Mouse (Mus musculus): ENCODE measurements around the gene Acot12. TPM values are rescaled to one million over a fixed set of nuclear protein-coding genes. Genes with fewer than 3 reads are reported as not detected.
A peak's percentile ranks its signal among the peaks of the same experiment; 100 is the strongest.

Acot12 gene
- total and polyA plus RNA-seq, 3 experiments, result 0.06 TPM; not detected in 2

DNA sequence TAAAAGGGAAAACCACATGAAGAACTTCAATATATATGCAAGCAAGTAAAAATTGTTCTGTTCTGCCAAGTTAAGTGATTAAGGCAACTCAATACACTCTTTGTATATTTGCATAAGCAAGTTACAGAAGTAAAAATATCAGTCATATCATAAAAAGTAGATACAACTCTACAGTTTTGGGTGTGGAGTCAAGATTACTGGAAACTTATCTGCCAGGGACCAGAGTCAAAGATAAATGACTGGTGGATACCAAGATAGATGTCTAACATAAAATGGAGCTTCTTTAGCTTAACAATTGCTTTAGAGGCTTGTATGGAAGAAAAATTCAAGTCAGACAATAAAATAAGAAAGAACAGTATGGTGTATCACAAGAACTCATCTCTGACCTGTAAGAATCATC lies 13.4 kb downstream of the Acot12 start:
- DNase-seq (ENCODE audit: low read depth, low spot score), result no peak
- H3K79me2 ChIP-seq (ENCODE audit: control insufficient read depth, insufficient read depth, low read length, poor library complexity), result no peaks in the 10 kb centered on the region
- H3K27me3 ChIP-seq (ENCODE audit: control insufficient read depth in 1 of 2, insufficient read depth in 2 of 2, low read length in 2 of 2), result no peaks in the 10 kb centered on the region

DNA sequence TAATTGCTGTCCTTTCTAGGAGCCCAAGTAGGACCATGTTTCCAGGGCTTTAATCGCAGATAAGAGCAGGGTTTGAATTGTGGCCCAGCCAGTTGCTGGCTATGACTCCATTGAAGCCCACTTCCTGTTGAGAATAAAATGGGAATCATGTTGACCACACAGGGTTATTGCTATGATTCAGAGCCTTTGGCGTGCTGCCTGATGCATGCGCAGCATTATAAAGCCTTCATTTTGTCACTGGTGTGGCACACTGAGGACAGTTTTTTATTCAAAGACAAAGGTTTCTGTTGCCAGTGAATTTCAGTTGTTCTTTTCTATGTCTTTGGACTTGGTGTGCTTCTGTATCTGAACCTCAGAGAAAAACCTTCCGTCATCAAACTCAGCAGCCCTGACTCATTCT lies 14.9 kb downstream of the Acot12 start:
- TF ChIP-seq CTCF (IDR thresholded peaks at IDR 0.05 in 2 of 3, conservative IDR thresholded peaks at IDR 0.05 in 1 of 3; ENCODE audit: control insufficient read depth in 1 of 3, insufficient read depth in 1 of 3, low read depth in 2 of 3, low read length in 3 of 3, poor library complexity in 1 of 3, severe bottlenecking in 1 of 3) (no peak), MYB (IDR thresholded peaks at IDR 0.05; ENCODE audit: low read depth, low read length) (no peak), CHD2 (IDR thresholded peaks at IDR 0.05; ENCODE audit: low read length) (no peak), ZKSCAN1 (IDR thresholded peaks at IDR 0.05; ENCODE audit: low read depth, low read length) (no peak), ETS1 (IDR thresholded peaks at IDR 0.05; ENCODE audit: low read depth, low read length) (no peak), MAFK (IDR thresholded peaks at IDR 0.05; ENCODE audit: borderline replicate concordance, low read depth, low read length) (no peak), BHLHE40 (IDR thresholded peaks at IDR 0.05; ENCODE audit: borderline replicate concordance, low read depth, low read length) (no peak)
- Histone ChIP-seq H3K27ac (ENCODE audit: control insufficient read depth, low read depth, low read length) (no peak overlapping the region), H3K9me3 (replicated peaks; ENCODE audit: insufficient read depth, low read length) (no peaks in the 10 kb centered on the region), H3K79me2 (ENCODE audit: control insufficient read depth, insufficient read depth, low read length, poor library complexity) (no peaks in the 10 kb centered on the region), H3K4me3 (ENCODE audit: control insufficient read depth in 1 of 2, insufficient read depth in 1 of 2, low read depth in 2 of 2, low read length in 2 of 2) (no peak overlapping the region), H3K27me3 (ENCODE audit: control insufficient read depth in 1 of 2, insufficient read depth in 2 of 2, low read length in 2 of 2) (no peaks in the 10 kb centered on the region), H3K9ac (ENCODE audit: control insufficient read depth, low read depth, low read length, poor library complexity, severe bottlenecking) (no peak overlapping the region), H3K4me1 (ENCODE audit: control insufficient read depth in 1 of 2, insufficient read depth in 2 of 2, low read length in 2 of 2) (peaks cover 4 to 16% of the 10 kb centered on the region in 2 experiments; a peak in 3 of 4 replicates), H3K36me3 (ENCODE audit: control insufficient read depth in 1 of 2, insufficient read depth in 2 of 2, low read length in 2 of 2) (peaks cover 0 to 14% of the 10 kb centered on the region in 2 experiments; a peak in 2 of 4 replicates)
- no peak for DNase-seq (ENCODE audit: low read depth, low spot score)

More for the DNA sequence above, 13.4 kb downstream of the Acot12 start:
- TF ChIP-seq ETS1 (IDR thresholded peaks at IDR 0.05; ENCODE audit: low read depth, low read length), result peak; percentile 60
- TF ChIP-seq TCF12 (IDR thresholded peaks at IDR 0.05; ENCODE audit: low read depth, low read length), result peak; percentile 82
- no peak for TF ChIP-seq TAL1 (IDR thresholded peaks at IDR 0.05; ENCODE audit: low read length)
- no peak for TF ChIP-seq CHD1 (IDR thresholded peaks at IDR 0.05; ENCODE audit: low read depth, low read length)
- TF ChIP-seq KAT2A (conservative IDR thresholded peaks at IDR 0.05; ENCODE audit: low read depth, low read length), result no peak
- TF ChIP-seq MAX (IDR thresholded peaks at IDR 0.05; ENCODE audit: low read length), result no peak
- TF ChIP-seq EP300 (IDR thresholded peaks at IDR 0.05; ENCODE audit: low read depth in 1 of 2, low read length in 2 of 2), result peak; percentile 73 to 80
- TF ChIP-seq ZC3H11A (IDR thresholded peaks at IDR 0.05; ENCODE audit: low read depth, low read length), result no peak
- no peak for TF ChIP-seq NRF1 (IDR thresholded peaks at IDR 0.05; ENCODE audit: insufficient read depth, low read depth, low read length, poor library complexity, severe bottlenecking)
- no peak for TF ChIP-seq MXI1 (IDR thresholded peaks at IDR 0.05; ENCODE audit: low read depth, low read length)
- no peak for TF ChIP-seq ZNF384 (IDR thresholded peaks at IDR 0.05; ENCODE audit: low read depth, low read length)
- TF ChIP-seq MAFK (IDR thresholded peaks at IDR 0.05; ENCODE audit: borderline replicate concordance, low read depth, low read length), result no peak
- no peak for TF ChIP-seq UBTF (IDR thresholded peaks at IDR 0.05; ENCODE audit: borderline replicate concordance, insufficient read depth, low read depth, low read length)
- peak; percentile 72 for TF ChIP-seq GATA1 (IDR thresholded peaks at IDR 0.05; ENCODE audit: low read depth, low read length)
- no peak for TF ChIP-seq POLR2A (IDR thresholded peaks at IDR 0.05; ENCODE audit: control insufficient read depth in 1 of 2, insufficient read depth in 1 of 2, low read depth in 1 of 2, low read length in 2 of 2, poor library complexity in 1 of 2)
- peaks cover 0 to 14% of the 10 kb centered on the region in 2 experiments; a peak in 2 of 4 replicates for H3K36me3 ChIP-seq (ENCODE audit: control insufficient read depth in 1 of 2, insufficient read depth in 2 of 2, low read length in 2 of 2)
- no peaks in the 10 kb centered on the region for H3K9me3 ChIP-seq (replicated peaks; ENCODE audit: insufficient read depth, low read length)
- H3K4me1 ChIP-seq (ENCODE audit: control insufficient read depth in 1 of 2, insufficient read depth in 2 of 2, low read length in 2 of 2), result peaks cover 4 to 16% of the 10 kb centered on the region in 2 experiments; a peak in 3 of 4 replicates
- no peak overlapping the region for H3K27ac ChIP-seq (ENCODE audit: control insufficient read depth, low read depth, low read length)
- no peak overlapping the region for H3K9ac ChIP-seq (ENCODE audit: control insufficient read depth, low read depth, low read length, poor library complexity, severe bottlenecking)
- H3K4me3 ChIP-seq (ENCODE audit: control insufficient read depth in 1 of 2, insufficient read depth in 1 of 2, low read depth in 2 of 2, low read length in 2 of 2), result no peak overlapping the region

Measured in MEL (cell line).